Mouse (Mus musculus) cerebellum, adult 2 months (tissue): ENCODE measurements around the gene Eepd1.

Source experiments
- CTCF ChIP-seq: fragments of 200-500 bp; IDR thresholded peaks from 2 replicates; pipeline ENCODE4 v1.5.1; 2011; ENCODE audit warnings: low read depth, mild to moderate bottlenecking, control low read depth, low read length, moderate library complexity, borderline replicate concordance; ENCODE audit not compliant: insufficient read depth
- POLR2A ChIP-seq: fragments of 200-500 bp; IDR thresholded peaks from 2 replicates; pipeline ENCODE4 v1.6.1; 2011; ENCODE audit warnings: low read length, control low read depth, borderline replicate concordance; ENCODE audit not compliant: insufficient read depth

- TF ChIP-seq POLR2A (no peak), CTCF (no peak)
Observed at GRCm38 (mm10) chr9:25443029-25443428, 38.3 kb upstream of the Eepd1 start.
